Mouse (Mus musculus) brown adipose tissue, adult 24 weeks (tissue): ENCODE measurements around the gene Vstm4. TPM values are rescaled to one million over a fixed set of nuclear protein-coding genes. Genes with fewer than 3 reads are reported as not detected.

Source experiments
- H3K27ac ChIP-seq: fragments of 200-500 bp; replicated peaks from 2 replicates; pipeline ENCODE4 v1.5.1; 2012; ENCODE audit warnings: low read depth, mild to moderate bottlenecking, low read length
- H3K4me1 ChIP-seq: fragments of 200-500 bp; 2 replicates; pipeline ENCODE4 v1.6.1; 2012; ENCODE audit warnings: low read length, mixed read lengths; ENCODE audit not compliant: control insufficient read depth, insufficient read depth, insufficient read length
- H3K4me3 ChIP-seq: fragments of 200-500 bp; 2 replicates; pipeline ENCODE4 v1.5.1; 2012; ENCODE audit warnings: low read depth, mild to moderate bottlenecking, low read length, moderate library complexity; ENCODE audit not compliant: insufficient read depth
- polyA plus RNA-seq: library from polyadenylated mRNA; stranded (reverse); fragments of >200 nt; gene quantifications from 2 replicates; pipeline ENCODE4 v1.2.4, GENCODE M21; 2012; ENCODE audit not compliant: missing spikeins, insufficient read depth, insufficient read length

The Vstm4 gene
- polyA plus RNA-seq, result 2.4 and 3.0 TPM in 2 replicates

- Histone ChIP-seq H3K27ac (peak within 1 kb of the TSS; percentile 50), H3K4me1 (peaks cover 3% of the 10 kb centered on the region; the same call in 1 of the 2 replicates), H3K4me3 (peak within 1 kb of the TSS; percentile 56)
These were observed at the start of gene Vstm4 for GRCm38 (mm10) chr14:32856681-32857328. Vstm4 (plus strand) TSS chr14:32856756.

DNA sequence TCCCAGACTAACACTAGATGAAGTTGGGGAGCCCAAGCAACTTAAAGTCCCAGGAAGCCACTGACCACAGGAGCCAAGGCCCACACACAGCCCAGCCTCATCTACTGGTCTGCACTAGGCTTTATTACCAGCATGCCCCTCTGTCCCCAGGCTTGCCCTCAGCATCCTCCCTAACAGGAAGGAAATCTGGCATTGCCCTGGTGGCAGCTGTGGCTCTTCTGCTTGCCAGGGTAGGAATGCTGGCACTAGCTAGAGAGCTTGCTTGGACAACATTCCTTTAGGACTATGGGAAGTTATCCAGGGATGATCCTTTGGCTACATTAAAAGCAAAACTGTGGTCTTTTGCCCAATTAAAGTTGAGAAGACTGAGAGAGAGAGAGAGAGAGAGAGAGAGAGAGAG is 46.4 kb upstream of the Vstm4 start:
- Histone ChIP-seq H3K27ac (no peak overlapping the region), H3K4me3 (no peak overlapping the region), H3K4me1 (no peaks in the 10 kb centered on the region)

DNA sequence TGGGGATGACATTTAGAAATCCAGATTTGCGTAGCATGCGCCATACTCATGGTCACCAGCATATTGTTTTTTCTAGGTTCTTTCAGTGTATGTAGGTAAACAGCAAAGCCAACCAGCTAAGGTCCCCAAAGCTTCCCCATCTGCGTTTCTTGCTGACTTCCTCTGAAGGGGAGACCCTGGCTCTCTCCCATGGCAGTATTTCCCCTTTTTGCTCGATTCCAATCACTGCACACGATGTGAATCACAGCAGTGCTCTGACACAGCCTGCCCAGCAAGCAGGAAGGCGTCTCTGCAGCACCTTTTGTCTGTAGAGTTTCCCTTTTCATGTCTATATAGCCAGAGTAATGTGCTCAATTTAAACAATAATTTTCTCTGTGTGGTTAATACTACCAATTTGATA is 44.1 kb upstream of the Vstm4 start:
- Histone ChIP-seq H3K4me3 (no peak overlapping the region), H3K27ac (no peak overlapping the region), H3K4me1 (no peaks in the 10 kb centered on the region)

- H3K4me3 ChIP-seq, result no peak overlapping the region
- H3K27ac ChIP-seq, result no peak overlapping the region
These were observed 41.6 kb upstream of the Vstm4 start for GRCm38 (mm10) chr14:32814961-32815360.

GRCm38 (mm10) chr14:32816533-32816932 is 40.0 kb upstream of the Vstm4 start:
- H3K4me1 ChIP-seq, result no peaks in the 10 kb centered on the region
- no peak overlapping the region for H3K4me3 ChIP-seq
- no peak overlapping the region for H3K27ac ChIP-seq

More at GRCm38 (mm10) chr14:32814961-32815360, 41.6 kb upstream of the Vstm4 start:
- H3K4me1 ChIP-seq, result no peaks in the 10 kb centered on the region

DNA sequence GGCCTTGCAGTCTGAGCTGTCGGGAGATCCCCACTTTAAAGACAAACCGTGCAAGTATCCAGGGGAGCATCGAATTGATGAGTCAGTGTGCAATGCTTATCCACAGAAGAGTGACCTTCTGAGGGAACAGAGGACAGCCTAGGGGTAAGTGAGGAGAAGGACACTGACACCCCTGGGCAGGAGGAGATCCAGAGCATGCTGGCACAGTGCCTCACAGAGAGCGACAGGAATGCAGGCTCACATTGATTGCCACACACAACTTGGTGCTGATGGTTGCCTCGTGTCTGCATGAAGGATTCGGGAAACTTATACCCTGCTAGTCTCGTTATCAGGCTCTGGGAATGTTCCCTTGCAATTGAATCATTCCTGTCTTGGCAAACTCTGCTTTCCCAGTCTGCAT is 39.3 kb upstream of the Vstm4 start:
- no peak overlapping the region for H3K4me3 ChIP-seq
- no peak overlapping the region for H3K27ac ChIP-seq
- H3K4me1 ChIP-seq, result no peaks in the 10 kb centered on the region

DNA sequence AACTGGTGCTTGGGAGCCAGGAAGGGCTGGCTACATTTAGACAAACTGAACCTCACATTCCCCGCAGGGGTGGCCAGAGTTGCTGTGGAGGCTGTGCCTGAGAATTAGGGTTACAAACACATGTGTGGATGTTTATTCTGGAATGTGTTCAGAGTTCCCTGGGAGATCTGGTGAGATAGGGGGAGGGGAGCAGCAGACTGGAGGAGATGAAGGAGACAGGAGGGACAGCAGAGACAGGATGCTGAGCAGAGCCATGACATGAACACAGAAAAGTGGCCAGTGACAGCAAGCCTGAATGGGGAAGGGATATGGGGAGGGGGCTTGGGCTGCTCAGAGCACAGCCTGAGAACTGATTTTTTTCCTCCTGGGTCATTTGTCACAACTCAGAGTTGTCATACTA is 37.3 kb upstream of the Vstm4 start:
- Histone ChIP-seq H3K4me3 (no peak overlapping the region), H3K4me1 (no peaks in the 10 kb centered on the region), H3K27ac (no peak overlapping the region)

DNA sequence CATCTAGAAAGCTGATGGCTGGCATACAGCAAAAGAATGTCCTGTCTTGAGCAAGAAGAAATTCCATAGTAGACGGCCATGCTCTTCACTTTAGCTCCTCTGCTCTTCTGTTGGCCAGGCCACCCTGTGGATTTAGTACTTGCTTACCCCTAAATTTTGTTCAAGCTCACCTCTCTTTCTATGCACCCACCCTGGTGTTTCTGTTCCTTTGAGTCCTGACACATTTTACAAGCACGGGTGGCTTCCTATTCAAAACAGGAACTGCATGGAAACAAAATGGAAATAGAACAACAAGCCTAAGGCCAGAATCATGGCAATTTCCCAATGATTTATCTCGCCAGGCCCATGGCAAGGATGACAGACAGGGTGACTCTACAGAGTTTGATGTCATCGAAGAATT is 33.7 kb upstream of the Vstm4 start:
- no peak overlapping the region for H3K4me3 ChIP-seq
- 0 out of 2 replicates have a peak, but pooled peaks cover 2% of the 10 kb centered on the region for H3K4me1 ChIP-seq
- no peak overlapping the region for H3K27ac ChIP-seq

DNA sequence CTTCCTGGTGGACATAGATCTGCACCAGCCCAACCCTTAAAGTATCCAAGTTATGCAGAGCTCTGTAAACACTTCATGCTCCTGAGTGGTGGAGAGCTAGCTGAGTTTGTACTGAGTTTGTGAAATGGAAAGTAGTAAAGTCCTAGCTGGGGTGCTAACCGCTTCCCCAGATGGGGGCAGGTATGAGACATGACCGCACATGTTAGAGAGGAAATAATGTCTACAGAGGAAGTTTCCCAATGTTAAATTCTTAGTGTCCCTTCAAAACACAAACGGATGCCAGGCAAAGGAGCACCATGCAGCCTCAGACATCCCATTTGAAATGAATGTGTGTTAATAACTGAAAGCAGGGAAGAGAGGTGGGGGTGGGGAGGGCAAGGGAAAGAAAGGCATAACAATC is 32.7 kb upstream of the Vstm4 start:
- H3K27ac ChIP-seq, result no peak overlapping the region
- H3K4me1 ChIP-seq, result peaks cover 2% of the 10 kb centered on the region; the same call in 1 of the 2 replicates
- no peak overlapping the region for H3K4me3 ChIP-seq

- Histone ChIP-seq H3K4me3 (no peak overlapping the region), H3K4me1 (peaks cover 2% of the 10 kb centered on the region; the same call in 1 of the 2 replicates), H3K27ac (no peak overlapping the region)
These were observed 32.0 kb upstream of the Vstm4 start for GRCm38 (mm10) chr14:32824267-32825150.

DNA sequence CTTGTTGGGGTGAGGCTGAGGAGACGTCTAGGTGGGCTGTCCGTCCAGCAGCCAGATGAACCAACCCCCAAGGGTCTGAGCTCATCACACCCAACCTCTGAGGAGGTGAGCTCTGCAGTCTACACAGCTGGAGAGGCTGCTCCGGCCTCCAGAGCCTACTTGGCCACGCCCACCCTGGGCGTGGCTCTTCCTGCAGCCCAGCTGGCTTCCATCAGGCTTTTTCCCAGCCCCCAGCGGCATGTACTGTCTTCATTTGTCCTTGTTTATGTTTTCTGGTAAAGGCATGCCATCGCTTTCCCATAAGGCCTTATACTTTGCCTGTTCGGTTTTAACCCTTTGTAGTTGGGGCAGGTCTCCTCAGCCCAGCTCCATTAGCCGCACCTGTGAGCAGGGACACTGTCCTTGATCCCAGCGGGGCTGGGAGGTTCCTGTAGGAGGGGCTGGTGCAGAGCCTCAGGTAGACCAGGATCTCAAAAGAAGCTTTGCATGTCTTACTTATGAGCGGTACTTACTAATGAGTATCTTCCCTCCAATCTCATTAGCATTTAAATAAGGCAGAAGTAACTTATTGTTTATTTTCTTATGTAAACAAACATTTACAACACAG is 31.0 kb upstream of the Vstm4 start:
- no peak overlapping the region for H3K4me3 ChIP-seq
- no peak overlapping the region for H3K27ac ChIP-seq
- H3K4me1 ChIP-seq, result peaks cover 2% of the 10 kb centered on the region; the same call in 1 of the 2 replicates

DNA sequence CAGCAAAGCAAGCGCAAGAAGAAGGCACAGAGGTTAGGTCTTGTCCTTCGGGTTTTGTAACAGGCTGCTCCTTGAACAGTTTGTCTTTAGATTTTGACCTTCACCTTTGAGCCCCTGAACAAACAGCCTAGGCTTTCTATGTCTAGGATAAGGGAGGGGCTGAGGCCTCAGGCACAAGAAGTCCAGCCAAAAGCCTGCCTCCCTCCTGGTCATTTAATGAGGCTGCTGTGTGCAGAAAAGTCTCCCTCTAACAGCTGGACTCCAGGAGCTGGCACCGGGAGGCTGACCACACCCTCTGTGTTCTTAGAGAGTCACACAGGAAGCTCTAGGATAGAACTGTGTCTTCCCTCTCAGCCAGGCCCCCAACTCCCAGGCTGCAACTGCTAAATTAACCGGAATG is 29.4 kb upstream of the Vstm4 start:
- no peak overlapping the region for H3K4me3 ChIP-seq
- H3K27ac ChIP-seq, result no peak overlapping the region
- peaks cover 2% of the 10 kb centered on the region; the same call in 1 of the 2 replicates for H3K4me1 ChIP-seq

- Histone ChIP-seq H3K27ac (0 out of 2 replicates have a peak overlapping the region, but pooled peaks have one; percentile 9), H3K4me3 (no peak overlapping the region)
These were observed 28.4 kb upstream of the Vstm4 start for GRCm38 (mm10) chr14:32827994-32828650.

GRCm38 (mm10) chr14:32833847-32834246 is 22.7 kb upstream of the Vstm4 start, which contains the start of gene Fam170b:
Fam170b (plus strand) TSS chr14:32833962.
- Histone ChIP-seq H3K4me1 (no peaks in the 10 kb centered on the region), H3K27ac (no peak within 1 kb of the TSS), H3K4me3 (no peak within 1 kb of the TSS)

More at GRCm38 (mm10) chr14:32827994-32828650, 28.4 kb upstream of the Vstm4 start:
- peaks cover 2% of the 10 kb centered on the region; the same call in 1 of the 2 replicates for H3K4me1 ChIP-seq

DNA sequence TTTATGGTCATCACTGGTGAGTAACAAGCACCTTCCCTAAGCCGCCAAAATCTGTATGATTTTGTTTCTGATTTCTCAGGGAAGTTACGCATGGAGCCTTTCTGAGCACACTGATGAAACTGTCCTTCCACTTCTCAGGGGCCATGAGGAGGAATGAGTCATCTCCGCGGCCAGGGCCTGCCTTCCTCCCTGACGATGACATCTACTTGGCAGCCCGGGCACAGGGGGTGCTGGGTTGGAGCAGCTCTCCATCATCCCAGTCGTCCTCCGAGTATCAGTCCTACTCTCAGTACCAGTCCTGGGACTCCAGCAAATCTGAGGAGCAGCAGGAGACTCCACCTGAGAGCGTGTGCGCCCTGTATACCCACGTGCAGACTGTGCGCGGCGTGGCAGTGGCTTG is 21.4 kb upstream of the Vstm4 start:
- no peak overlapping the region for H3K4me3 ChIP-seq
- H3K27ac ChIP-seq, result no peak overlapping the region
- no peaks in the 10 kb centered on the region for H3K4me1 ChIP-seq
